Mouse (Mus musculus) cerebellum, adult 11 months (tissue): ENCODE results near the gene Pcdh8.

Experiments used
- DNase-seq: peaks from one replicate; pipeline ENCODE4 v3.0.0; 2022

Gene Pcdh8

DNA sequence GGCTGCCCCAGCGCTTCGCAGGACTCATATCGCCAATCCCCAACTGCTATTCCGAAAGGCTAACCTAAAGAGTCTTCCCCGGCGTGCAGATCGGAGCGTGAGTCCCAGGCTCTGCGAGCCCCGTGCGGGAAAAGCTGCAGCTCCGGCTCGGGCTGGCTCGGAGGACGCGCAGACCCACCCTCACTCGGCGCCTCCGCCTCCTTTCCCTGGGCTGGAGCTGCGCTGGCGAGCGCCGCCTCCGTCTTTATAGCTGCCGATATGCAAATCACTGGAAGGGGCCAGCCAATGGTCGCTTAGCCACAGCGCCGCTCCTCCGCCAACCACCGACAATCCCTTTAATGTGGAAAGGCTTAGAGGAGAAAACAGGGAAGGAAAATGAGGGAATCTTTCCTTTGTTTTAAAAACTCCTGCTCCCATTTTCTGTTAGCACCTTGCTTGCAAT, at the start of gene Pcdh8:
Gene Pcdh8 (minus strand): TSS at position 219 of the 442 bp plus-strand sequence.
- peak; percentile 44 for DNase-seq

DNA sequence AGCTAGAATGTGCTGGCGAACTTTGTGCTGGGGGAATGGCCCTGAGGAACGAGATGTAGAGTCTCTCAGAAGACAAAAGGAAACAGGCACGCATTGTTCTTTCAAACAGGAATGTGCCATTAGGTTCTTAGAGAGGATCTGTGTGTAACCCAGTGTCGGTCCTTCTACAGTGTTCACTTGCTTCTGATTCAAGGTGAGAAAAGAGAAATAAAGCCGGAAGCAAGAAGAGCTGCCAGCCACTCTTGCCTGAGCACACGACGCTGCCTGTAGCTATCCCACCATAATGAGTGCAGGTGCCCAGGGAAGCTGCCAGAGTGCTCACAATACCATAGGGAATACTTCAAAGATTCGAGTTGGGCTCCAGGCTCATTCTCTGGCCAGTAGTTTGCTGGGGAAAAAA, 43.6 kb upstream of the Pcdh8 start:
- DNase-seq, result no peak

DNA sequence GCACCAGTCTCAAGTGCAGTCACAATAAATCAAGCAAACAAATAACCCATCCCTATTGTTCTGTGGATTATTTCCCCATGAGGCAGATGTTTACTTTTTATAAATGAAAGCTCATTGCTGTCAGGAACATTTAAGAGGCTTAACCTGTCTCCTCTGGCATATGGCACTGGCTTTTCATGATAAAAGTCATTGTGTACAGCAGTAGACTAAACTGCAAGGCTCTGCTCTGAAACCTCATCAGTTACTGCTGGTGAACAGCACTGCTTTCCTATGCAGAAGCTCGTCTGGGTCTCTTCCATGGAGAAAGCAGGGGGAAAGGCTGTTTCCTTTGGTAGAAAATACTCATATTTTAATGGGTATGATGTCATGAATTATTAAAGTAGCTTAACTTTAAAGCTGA, 43.0 kb upstream of the Pcdh8 start:
- DNase-seq, result no peak

DNA sequence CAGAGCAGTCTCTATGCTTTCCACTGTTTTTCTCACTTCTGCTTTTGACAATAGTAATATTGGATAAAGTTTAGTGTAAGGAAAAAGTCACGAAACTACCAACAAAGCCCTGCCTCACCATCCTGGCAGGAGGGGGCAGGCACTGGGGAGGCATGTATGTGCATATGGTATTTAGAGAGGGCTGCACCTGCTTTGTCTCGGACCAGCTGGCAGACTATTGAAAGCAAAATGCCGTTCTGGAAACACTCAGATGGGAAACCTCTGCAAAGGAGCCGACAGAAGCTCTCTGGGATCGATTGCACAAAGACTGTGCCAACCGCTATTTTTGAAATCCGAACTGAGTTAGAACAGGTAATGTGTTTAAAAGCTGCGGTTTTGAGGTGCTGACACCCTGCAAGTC, 22.1 kb upstream of the Pcdh8 start:
- DNase-seq, result no peak

DNA sequence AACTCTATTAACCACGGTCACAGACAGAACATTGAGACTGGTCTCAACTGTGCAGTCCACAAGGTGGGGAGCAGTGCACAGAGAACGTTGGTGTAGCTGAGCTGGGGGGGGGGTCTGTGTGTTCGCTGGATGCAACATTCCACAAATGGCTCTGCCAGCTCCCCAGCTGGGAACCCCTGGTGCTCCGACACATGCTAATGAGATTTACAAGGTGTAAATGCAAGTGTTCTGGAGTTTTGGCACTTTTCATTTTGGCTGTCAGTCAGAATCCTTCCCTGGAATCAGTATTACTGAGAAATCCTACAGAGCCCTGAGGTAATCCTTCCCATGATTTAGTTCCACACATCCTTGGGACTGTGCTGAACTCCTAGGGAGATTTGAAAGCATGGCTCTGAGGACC, 18.4 kb upstream of the Pcdh8 start:
- no peak for DNase-seq

DNA sequence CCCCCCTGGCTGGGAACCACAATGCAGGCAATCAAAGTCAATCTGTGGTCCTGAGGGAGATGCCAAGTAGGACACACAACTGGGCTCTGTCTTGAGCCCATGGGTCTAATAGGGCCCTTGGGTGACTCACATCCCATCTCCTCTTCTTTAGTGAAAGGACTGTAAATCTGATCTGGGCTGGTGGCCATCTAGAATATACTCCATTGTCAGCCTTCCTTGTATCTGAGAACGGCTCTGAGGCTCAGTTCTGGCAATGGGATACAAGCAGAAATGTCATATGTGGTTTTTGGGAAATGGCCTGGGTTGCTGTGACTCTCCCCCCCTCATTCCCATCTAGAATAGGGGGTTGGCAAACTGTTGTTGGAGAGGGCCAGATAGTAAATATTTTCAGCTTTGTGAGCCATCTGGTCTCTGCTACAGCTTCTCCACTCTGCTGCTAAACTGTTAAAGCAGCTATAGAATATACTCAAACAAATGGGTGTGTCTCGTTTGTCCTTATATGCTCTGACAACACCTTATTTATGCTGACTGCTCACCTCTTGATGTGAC, 17.6 kb upstream of the Pcdh8 start:
- no peak for DNase-seq

DNA sequence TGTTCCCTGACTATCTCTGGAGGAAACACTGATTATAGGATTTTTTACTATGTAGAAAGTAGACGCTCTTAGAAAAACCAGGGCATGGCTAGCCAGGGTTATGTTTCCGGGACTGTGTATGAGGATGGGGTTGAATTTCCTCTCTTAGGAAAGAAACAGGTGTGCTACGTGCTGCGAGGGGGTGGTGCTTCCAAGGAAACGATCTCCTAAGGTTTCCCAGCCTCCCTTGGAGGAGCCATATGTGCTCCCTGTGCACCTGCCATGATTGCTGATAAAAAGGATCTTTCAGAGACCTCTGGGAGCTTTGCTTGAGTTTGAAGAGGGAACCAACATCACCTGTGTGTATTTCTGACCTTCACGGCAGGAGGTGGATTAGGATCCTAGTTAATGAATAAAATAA, 16.8 kb upstream of the Pcdh8 start:
- no peak for DNase-seq

DNA sequence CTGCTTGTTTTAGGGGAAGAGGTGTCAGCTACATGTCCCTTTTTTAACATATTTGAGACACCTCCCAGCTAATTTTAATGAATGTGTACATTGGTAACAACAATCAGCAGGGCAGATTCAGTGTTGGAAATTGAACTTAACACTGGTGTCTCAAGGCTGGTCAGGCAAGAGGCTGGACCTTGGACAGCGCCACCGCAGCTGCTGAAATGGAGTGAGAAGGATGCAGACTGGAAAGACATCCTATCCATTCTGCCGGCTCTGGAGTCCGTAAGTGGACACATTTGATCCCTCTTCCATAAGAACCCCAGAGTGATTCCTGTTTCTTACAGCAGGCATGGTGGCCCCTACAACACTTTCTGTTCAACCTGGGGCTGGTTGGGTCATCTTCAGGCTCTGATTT, 14.3 kb upstream of the Pcdh8 start:
- DNase-seq, result no peak

DNA sequence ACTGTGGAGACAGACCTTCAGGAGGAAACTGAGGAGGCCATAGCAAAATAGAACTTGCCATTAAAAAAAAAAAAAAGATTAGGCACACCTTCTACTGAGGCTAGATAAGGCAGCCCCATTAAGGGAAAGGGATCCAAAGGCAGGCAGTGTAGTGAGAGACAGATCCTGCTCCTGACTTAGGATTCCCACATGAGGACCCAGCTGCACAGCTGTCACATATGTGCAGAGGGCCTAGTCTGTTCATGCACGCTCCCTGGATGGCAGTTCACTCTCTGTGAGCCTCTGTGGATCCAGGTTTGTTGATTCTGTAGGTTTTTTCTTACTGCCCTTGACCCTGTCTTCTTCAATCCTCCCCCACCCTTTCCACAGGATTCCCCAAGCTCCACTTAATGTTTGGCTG, 9.8 kb upstream of the Pcdh8 start:
- DNase-seq, result no peak

DNA sequence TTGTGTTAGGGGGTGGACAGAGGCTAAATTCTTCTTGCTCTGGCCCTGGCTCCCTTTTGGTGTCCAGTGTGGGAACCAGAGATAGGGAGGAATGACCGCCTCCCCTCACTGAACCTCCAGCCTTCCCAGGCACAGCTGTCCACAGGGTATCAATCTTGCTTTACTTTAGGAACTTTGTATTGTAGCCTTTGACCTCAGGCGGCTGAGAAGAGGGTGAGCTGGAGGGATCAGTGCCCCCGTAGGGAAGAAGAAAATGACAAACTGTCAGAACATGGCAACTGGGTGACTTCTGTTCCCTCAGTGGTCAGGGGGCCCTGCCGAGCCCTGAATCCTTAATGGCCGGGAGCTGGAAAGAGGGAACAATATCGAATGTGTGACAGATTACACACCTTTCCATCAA, 9.2 kb upstream of the Pcdh8 start:
- DNase-seq, result no peak

DNA sequence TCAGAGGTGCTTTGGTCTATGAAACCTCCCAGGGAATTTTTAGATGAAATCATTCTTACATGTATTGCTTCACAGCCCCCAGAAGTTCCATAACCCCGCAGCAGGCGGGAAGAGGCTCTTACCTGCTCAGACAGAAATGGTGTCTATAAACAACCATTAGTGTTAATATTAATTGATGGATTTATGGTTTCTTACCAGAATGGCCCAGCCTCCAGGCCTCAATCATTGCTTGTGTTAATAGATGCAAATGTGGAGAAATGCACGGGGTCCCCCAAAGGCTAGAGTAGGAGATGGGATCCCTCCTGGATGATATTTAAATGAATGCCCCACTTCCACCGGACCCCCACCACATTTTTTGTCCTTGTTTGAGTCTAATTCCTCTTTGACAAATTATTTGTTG, 8.7 kb upstream of the Pcdh8 start:
- DNase-seq, result no peak

DNA sequence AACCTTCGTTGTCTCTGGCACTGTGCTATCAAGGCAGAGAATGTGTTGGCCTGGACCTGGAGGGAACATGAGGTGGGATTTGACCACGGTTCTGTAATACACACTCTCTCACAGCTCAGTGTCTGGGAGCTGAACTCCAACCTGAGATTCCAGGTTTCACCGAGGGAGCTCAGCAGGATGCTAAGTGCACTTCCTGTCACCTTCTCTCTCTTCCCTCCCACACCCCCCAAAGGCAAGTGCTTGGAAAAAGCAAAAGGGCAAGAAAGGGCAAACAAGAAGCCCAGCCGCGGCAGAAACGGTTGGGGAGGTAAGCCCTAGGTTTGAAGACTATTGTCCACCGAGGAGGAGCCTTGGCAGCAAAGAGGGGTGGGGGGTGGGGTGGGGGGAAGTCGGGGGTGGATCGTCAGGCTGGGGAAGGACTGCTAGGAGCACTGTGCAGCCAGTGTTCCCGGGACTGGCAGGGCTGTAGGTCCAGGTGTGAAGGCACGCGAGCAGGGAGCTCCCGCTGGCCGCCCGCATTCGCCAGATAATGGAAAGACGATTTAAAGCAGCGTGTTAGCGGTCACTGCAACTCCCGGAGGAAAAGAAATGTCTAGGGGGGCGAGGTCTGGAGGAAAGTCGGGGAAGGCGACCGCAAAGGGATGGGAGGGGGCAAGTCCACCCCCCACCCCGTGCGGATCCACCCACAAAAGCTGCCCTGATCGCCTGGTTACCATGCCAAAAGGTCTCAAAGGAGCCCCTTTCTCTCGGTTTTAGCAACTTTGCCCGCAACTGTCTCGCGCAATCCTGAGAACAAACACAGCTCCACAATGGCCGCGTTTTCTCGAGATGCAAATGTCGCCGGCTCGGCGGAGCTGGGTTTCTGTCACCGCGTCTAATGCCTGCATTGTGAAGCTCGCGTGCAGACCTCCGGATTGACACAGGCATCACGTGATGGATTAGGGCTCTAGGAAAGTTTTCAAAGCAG, 2.6 kb upstream of the Pcdh8 start:
- no peak for DNase-seq

DNA sequence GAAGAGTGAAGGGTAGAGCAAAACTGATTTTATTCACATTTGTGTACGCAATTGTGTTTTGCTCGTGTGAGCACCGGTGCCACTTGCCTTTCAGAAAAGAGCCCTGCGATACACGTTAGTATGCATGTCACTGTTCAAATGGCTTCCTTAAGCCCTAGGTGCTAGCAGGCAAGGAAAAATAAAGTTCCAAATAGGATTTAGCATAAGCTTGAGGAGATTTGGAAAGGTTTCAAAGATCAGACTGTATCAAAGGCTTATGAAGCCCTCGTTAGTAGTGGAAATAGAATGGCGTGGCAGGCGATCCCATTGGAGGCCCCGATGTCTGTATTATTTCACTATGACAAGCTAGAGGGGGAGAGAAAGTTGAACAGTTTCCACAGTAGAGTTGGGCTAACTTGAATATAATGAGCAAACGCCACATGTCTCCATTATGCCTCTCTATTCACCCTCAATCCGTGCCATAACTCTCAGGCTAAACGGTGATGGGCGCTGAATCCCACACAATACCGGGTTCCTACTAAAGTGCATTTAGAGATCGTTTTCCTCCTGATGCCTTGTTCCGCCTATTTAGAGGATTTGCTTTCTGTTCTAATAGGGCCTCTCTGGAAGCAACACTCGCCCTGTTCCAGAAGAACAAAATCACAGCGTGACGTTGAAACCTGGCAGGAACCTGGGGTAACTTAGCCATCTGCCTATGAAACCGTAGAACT, 845 bp upstream of the Pcdh8 start:
- no peak for DNase-seq

DNA sequence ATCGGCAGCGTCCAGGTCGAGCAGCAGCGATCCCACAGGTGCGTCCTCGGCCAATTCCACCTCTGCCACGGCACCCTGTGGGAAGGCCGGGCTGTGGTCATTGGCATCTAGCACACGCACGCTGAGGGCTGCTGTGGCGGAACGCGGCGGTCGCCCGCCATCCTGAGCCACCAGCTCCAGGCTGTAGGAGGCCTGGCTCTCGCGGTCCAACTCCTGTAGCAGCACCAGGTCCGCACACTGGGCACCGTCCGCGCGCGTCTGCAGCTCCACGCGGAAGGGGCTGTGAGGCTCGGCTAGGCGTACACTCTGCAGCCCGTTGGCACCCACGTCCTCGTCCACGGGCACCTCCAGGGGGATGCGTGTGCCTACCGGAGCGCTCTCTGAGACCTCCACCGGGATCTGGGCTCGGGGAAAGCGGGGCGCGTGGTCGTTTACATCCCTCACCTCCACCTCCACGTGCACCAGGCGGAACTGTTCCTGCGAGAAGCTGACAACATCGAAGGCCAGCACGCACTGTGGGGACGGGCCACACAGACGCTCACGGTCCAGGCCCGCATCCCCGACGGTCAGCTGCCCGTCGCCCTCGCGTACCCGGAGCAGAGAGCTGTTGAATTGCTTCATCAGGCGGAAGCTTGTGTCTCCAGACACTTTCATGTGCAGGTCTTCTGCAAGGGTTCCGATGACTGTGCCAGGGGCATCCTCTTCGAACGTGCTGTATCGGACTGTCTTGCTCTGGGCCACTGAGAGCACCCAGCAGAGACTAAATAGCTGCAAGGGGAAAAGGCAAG, 612 bp downstream of the Pcdh8 start:
- DNase-seq, result no peak

DNA sequence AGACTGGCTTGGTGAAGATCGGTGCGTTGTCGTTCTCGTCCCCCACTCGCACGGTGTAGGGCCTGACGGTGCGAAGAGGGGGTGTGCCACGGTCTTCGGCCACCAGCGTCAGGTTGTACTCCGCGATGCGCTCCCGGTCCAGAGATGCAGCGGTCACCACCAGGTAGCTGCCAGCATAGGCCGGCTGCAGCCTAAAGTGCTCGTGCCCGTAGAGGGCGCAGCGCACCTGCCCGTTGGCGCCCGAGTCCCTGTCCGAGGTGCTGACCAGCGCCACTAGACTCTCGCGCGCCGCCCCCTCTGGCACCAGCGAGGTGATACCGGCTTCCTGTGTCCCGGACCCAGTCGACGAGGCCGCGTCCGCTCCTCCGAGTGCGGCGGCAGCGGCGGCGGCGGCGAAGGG, 1.5 kb downstream of the Pcdh8 start:
- peak; percentile 46 for DNase-seq

DNA sequence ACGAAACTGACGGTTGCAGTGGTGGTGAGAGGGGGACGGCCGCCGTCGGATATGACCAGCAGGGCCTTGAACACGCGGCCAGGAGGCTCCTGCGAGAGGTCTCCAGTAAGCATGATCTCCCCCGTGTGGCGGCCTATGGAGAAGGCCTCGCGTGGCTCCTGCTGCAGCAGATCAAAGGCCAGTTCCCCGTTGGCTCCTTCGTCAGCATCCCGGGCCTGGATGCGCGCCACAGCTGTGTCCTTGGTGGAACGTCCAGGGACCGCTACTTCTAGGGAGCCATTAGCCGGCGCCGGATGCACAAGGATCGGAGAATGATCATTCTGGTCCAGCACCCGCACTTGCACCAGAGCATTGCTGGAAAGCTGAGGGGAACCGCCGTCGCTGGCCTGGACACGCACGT, 2.1 kb downstream of the Pcdh8 start:
- DNase-seq, result no peak

DNA sequence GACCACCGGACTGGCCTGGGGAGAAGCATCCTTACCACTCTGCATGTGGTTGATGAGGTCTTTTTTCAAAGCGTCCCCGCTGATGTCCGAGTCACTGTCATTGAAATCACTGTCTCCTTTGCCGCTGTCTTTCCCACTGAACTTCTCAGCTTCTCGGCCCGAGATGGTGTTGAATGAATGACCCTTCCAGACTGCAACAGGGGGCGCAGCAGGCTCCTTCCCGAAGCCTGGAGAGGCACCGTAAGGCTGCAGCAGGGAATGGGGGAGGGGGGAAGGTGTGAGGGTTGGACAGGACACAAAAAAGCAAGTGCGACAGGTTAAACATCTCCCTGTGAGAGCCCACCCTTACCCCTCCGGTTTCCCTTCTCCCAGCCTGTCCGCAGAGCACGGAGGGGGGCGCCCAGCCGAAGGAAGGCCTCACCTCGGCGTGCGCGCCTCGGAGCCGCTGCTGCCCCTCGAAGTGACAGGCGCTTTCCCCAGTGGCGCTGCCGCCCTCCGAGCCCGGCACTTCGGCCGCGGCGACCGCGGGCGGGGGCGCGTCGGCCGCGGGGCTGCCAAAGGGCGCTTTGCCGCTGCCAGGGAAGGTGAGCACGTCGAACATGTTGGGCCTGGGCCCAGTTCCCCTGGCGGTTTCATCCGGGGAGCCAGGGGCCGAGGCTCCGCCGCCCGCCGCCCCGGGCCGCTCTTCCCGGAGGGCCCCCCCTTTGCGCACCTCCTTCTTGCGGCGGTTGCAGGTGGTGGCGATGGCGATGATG, 2.9 kb downstream of the Pcdh8 start:
- DNase-seq, result no peak

DNA sequence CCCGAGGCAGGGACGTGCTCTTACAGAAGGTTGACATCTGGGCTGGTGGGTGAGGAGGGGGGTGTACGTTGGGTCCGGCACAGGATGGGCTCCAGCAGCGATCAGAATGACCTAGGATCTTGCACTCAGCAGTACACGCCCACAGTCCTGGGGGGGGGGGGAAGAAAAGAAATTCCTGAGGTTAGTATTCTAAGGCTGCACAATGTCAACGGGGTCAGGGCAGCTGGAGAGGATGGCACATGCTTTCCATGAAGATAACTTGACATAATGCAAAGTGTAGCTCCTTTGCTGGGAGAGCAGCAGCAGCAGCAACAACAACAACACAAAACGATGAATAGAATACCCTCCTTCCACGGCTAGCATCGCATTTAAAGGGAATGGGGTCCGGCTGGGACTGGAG, 3.5 kb downstream of the Pcdh8 start:
- DNase-seq, result no peak

DNA sequence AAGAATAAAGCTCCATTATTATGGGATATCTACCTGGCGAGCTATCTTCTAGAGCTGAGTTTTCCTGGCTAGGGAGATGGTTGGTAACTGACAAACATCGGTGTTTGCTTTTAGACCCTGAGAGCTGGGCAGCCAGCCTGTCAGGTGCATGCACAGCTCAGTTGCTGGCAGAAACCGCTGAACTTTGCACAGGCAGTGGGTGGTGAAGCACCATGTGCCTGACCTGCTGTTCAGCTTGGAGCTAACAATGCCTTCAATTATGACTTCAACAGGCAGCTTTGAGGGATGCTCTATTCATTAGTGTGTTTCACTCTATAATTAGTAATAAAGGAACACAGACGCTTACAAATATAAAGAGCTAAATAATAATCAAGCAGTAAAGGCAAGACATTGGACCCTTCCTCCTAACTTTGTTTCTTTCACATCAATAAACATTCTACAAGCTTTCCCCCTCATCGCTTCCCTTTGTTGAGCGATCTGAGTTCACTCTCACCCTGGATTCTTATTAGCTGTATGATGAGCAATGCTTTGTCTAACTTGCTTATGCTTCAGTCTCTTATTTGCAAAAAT, 5.8 kb downstream of the Pcdh8 start:
- no peak for DNase-seq

DNA sequence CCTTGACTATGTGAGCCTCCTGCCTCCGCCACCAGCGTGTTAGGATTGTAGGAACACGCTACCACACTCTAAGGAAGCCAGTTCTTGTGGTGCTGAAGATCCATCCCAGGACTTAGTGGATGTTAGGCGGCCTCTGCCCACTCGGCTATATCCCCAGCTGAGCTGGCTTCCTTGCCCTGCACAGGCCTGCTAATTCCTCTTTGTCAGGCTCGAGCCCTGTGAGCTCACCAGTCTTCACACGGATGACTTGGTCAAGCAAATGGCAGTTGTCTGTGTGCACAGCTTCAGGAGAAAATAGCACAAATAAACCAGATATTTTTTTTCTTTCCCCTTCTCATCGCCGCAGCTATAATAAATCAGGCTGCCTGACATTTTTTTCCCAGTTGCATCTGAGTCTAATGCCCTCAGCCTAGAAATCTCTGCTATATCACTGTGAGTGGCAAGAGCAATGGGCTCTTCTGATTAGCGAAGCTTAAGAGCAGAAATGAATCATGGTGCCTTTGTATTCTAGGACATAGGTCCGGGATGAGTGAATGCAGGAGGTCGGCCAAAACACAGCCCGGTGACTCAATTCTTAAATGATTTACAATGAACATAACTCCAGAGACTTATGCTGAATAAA, 16.4 kb downstream of the Pcdh8 start:
- no peak for DNase-seq

DNA sequence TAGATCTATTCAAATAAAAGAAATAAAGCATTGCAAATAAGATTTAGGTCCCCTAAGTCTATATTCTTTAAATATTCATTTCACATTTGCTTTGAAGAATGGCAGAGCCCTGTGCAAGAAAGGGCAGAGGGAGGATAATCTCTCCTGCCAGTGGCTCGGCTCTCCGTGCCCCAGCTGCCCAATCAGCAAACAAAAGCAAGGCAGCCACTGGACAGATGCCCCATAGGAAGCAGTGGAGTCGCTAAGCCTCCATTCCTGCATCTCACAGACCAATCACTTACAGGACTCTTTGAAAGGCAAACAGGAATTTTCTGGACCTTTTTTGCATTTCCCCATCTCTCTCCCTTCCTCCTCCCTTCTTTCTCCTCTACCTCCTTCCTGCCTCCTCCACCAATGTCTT, 17.0 kb downstream of the Pcdh8 start:
- no peak for DNase-seq

DNA sequence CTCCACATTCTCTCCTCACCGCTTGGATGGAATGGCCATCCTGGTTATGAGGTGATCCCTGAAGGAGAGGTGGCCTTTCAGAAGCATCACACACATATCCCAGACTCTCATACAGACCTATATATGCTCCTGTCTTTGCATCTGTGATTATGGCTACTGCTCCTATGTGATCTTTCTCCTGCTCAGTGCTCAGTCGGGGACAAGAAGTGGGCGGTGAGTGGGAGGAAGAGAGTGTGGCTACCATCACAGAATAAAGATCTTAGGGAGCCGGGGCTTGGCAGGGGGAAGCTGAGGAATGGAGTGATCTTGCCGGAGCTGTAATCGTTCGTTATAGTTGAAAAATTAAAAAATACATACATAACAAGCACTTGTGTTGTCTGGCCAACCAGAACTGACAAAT, 17.4 kb downstream of the Pcdh8 start:
- no peak for DNase-seq
